Comparison of ENCODE assay signal across 21 mouse cellular contexts in genomic region chr1:118510996-118511395, GRCm38 (mm10).
DNase-seq lines count a peak whose midpoint lies in the region; ATAC-seq and TF ChIP-seq lines count a peak whose summit lies in the region.
"Had no signal": no experiment of that assay in that cellular context is flagged by ENCODE, and none has a peak within 500 bp of the region (broad histone marks: within the 10 kb centered on the region; RNA-seq: fewer than 3 reads in every experiment).

No protein-coding gene starts in this region.

- WGBS in heart, embryonic 14.5 days: 36% methylated on average over 3 of the region's 3 CpGs
- WGBS in hindbrain, postnatal 0 days: 97% methylated on average over 3 of the region's 3 CpGs

- intact Hi-C loops in heart, postnatal 25 days (cut with DNase I): no loop called here

- ATAC-seq in heart, embryonic 14.5 days (ENCODE audit: insufficient number of reproducible peaks, insufficient read depth, low FRiP score, low read depth): peak; percentile 73
- no peak for ATAC-seq in hindbrain, postnatal 0 days
- ATAC-seq: CD4-positive, CD25-positive, alpha-beta regulatory T cell, adult 4 months; intestine, embryonic 15.5 days; liver, postnatal 0 days had no signal

- H3K4me3 ChIP-seq in heart, embryonic 14.5 days (ENCODE audit: control insufficient read depth in 1 of 2, insufficient read depth in 1 of 2, low read depth in 1 of 2, low read length in 2 of 2): no peak overlapping the region
- no peak overlapping the region for H3K4me3 ChIP-seq in hindbrain, postnatal 0 days (ENCODE audit: low read length)
- H3K4me3 ChIP-seq: gastrocnemius, adult 2 months; hindbrain, embryonic 15.5 days; intestine, embryonic 15.5 days; limb, embryonic 12.5 days; stomach, embryonic 15.5 days had no signal

- H3K27ac ChIP-seq in heart, embryonic 14.5 days (replicated peaks in 1 of 2; ENCODE audit: control insufficient read depth in 1 of 2, insufficient read depth in 1 of 2, low read depth in 2 of 2, low read length in 2 of 2): peak overlapping the region; percentile 72 to 77
- no peak overlapping the region for H3K27ac ChIP-seq in hindbrain, postnatal 0 days
- H3K27ac ChIP-seq: gastrocnemius, adult 2 months; hindbrain, embryonic 15.5 days; intestine, embryonic 15.5 days; limb, embryonic 12.5 days; macrophage; stomach, embryonic 15.5 days had no signal

- H3K27me3 ChIP-seq in heart, embryonic 14.5 days (ENCODE audit: control insufficient read depth, insufficient read depth, low read length): no peaks in the 10 kb centered on the region
- no peaks in the 10 kb centered on the region for H3K27me3 ChIP-seq in hindbrain, postnatal 0 days (ENCODE audit: insufficient read depth, low read length)
- H3K27me3 ChIP-seq: hindbrain, embryonic 15.5 days; intestine, embryonic 15.5 days; limb, embryonic 12.5 days; stomach, embryonic 15.5 days had no signal

- H3K9me3 ChIP-seq in heart, embryonic 14.5 days (ENCODE audit: control insufficient read depth, low read length): no peaks in the 10 kb centered on the region
- H3K9me3 ChIP-seq in hindbrain, postnatal 0 days (ENCODE audit: low read length): no peaks in the 10 kb centered on the region
- H3K9me3 ChIP-seq: hindbrain, embryonic 15.5 days; intestine, embryonic 15.5 days; limb, embryonic 12.5 days; stomach, embryonic 15.5 days had no signal

- TF ChIP-seq CTCF in hindbrain, postnatal 0 days (IDR thresholded peaks at IDR 0.05; ENCODE audit: low read depth): no peak

- H3K4me2 ChIP-seq in heart, embryonic 14.5 days (ENCODE audit: low read length): no peak overlapping the region
- H3K4me2 ChIP-seq in hindbrain, postnatal 0 days (ENCODE audit: low read depth, low read length): no peak overlapping the region
- H3K4me2 ChIP-seq: hindbrain, embryonic 15.5 days; intestine, embryonic 15.5 days; limb, embryonic 12.5 days; liver, embryonic 11.5 days; stomach, embryonic 15.5 days had no signal

- H3K4me1 ChIP-seq in heart, embryonic 14.5 days (ENCODE audit: control insufficient read depth in 2 of 2, insufficient read depth in 2 of 2, low read length in 2 of 2): peaks cover 2 to 4% of the 10 kb centered on the region in 2 experiments
- H3K4me1 ChIP-seq in hindbrain, postnatal 0 days (ENCODE audit: insufficient read depth, low read length): no peaks in the 10 kb centered on the region
- H3K4me1 ChIP-seq: hindbrain, embryonic 15.5 days; intestine, embryonic 15.5 days; limb, embryonic 12.5 days; stomach, embryonic 15.5 days had no signal

- H3K9ac ChIP-seq in heart, embryonic 14.5 days (ENCODE audit: low read length): no peak overlapping the region; the same call in 1 of the 2 replicates
- H3K9ac ChIP-seq in hindbrain, postnatal 0 days (replicated peaks; ENCODE audit: low read length): no peak overlapping the region
- H3K9ac ChIP-seq: hindbrain, embryonic 15.5 days; intestine, embryonic 15.5 days; limb, embryonic 12.5 days; liver, postnatal 0 days; stomach, embryonic 15.5 days had no signal

- DNase-seq in heart, adult 18-20 months: peak; percentile 68 to 81
- no peak for DNase-seq in heart, postnatal 25 days (ENCODE audit: low spot score)
- peak; percentile 61 for DNase-seq in heart, adult 8-10 months (ENCODE audit: low spot score)
- DNase-seq in heart, postnatal 4 days: peak; percentile 54
- DNase-seq in layer of hippocampus, postnatal 10 days (ENCODE audit: low spot score in 2 of 2): no peak
- no peak for DNase-seq in hindbrain, postnatal 0 days (ENCODE audit: low spot score)
- DNase-seq in urinary bladder, postnatal 25 days (ENCODE audit: low spot score): no peak
- DNase-seq: cerebellum, adult 9-11 months; gastrocnemius, adult 2 months; kidney, adult 8-10 months; kidney, postnatal 10 days; liver, postnatal 0 days; thymus, postnatal 4 days had no signal

- H3K36me3 ChIP-seq in heart, embryonic 14.5 days (ENCODE audit: control insufficient read depth, insufficient read depth, low read length): peaks cover 100% of the 10 kb centered on the region
- peaks cover 55% of the 10 kb centered on the region for H3K36me3 ChIP-seq in hindbrain, postnatal 0 days (ENCODE audit: insufficient read depth, low read length)

Comparison
In these comparisons a context has a peak if more than half of its experiments do, and no peak if none do; other contexts are left out.
1. DNase-seq: peak in heart, adult 18-20 months (2 of 2), heart, adult 8-10 months (single experiment) and heart, postnatal 4 days (single experiment); none in heart, postnatal 25 days (single experiment), layer of hippocampus, postnatal 10 days (0 of 2), hindbrain, postnatal 0 days (single experiment) and urinary bladder, postnatal 25 days (single experiment).